Comparison of ENCODE assay signal across 8 mouse cellular contexts in the genomic region with DNA sequence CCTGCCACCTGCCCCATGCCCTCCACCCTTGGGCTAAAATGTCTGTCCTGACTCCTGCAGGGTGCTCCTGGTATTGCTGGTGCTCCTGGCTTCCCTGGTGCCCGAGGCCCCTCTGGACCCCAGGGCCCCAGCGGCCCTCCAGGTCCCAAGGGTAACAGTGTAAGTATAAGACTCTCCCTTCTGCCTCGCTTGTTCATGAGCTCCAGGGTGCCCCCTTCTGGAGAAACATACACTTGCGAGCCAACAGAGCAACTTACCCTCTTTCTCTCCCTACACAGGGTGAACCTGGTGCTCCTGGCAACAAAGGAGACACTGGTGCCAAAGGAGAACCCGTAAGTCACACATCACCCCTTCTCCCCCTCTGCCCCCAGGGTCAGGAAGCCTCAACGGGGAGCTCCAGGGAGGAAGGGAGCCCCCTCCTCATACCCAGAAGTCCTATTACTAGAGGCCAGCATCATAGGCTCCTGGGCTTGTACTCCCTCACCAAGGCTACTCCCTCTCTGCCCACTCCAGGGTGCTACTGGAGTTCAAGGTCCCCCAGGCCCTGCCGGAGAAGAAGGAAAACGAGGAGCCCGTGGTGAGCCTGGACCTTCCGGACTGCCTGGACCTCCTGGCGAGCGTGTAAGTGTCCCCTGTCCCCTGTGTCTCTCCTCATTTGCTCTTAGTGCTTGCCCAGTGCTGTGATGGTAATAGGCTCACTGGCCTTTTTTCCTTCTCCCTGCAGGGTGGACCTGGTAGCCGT. TPM values are rescaled to one million over a fixed set of nuclear protein-coding genes. Genes with fewer than 3 reads are reported as not detected.
DNase-seq lines count a peak whose midpoint lies in the region; ATAC-seq and TF ChIP-seq lines count a peak whose summit lies in the region.

No protein-coding gene starts in this region.

- H3K9ac ChIP-seq in intestine, embryonic 15.5 days: no peak overlapping the region
- no peak overlapping the region for H3K9ac ChIP-seq in lung, postnatal 0 days (replicated peaks; ENCODE audit: low read depth)
- no peak overlapping the region for H3K9ac ChIP-seq in midbrain, embryonic 16.5 days (ENCODE audit: low read depth, low read length)

- intact Hi-C loops in left cerebral cortex, adult 2 months (cut with DNase I): loop anchor here (10.0 kb wide), 1 partner anchor 162 kb away; no protein-coding TSS in a partner anchor

- peaks cover 21% of the 10 kb centered on the region for H3K4me1 ChIP-seq in intestine, embryonic 15.5 days (replicated peaks)
- H3K4me1 ChIP-seq in lung, postnatal 0 days (ENCODE audit: insufficient read depth, low read depth, low read length): no peaks in the 10 kb centered on the region
- H3K4me1 ChIP-seq in midbrain, embryonic 16.5 days (ENCODE audit: control insufficient read depth, insufficient read depth, low read length): peaks cover 6% of the 10 kb centered on the region

- H3K36me3 ChIP-seq in intestine, embryonic 15.5 days: peaks cover 11% of the 10 kb centered on the region
- H3K36me3 ChIP-seq in lung, postnatal 0 days (ENCODE audit: insufficient read depth, low read length): no peaks in the 10 kb centered on the region
- no peaks in the 10 kb centered on the region for H3K36me3 ChIP-seq in midbrain, embryonic 16.5 days (ENCODE audit: control insufficient read depth, insufficient read depth, low read length)

- peak in 1 of 2 experiments; percentile 43 for DNase-seq in left cerebral cortex, adult 2 months (ENCODE audit: extremely low spot score in 1 of 2, low spot score in 2 of 2)
- DNase-seq in left cerebral cortex, adult 8-10 months (ENCODE audit: low spot score in 2 of 2): no peak
- peak; percentile 73 for DNase-seq in ZHBTc4 (ENCODE audit: low read depth, low spot score)
- peak; percentile 43 for DNase-seq in lung, postnatal 0 days (ENCODE audit: low spot score)
- DNase-seq in thymus, postnatal 25 days: peak; percentile 63

- 53% methylated on average over 13 of the region's 13 CpGs for WGBS in intestine, embryonic 15.5 days
- WGBS in lung, postnatal 0 days: 54% methylated on average over 12 of the region's 13 CpGs
- WGBS in midbrain, embryonic 16.5 days: 57% methylated on average over 12 of the region's 13 CpGs

- no peak overlapping the region for H3K27ac ChIP-seq in left cerebral cortex, adult 2 months
- H3K27ac ChIP-seq in intestine, embryonic 15.5 days: peak overlapping the region; percentile 18
- no peak overlapping the region for H3K27ac ChIP-seq in lung, postnatal 0 days (ENCODE audit: low read length)
- no peak overlapping the region for H3K27ac ChIP-seq in midbrain, embryonic 16.5 days (ENCODE audit: low read length)

- peak; percentile 39; the same call in 1 of the 2 replicates for ATAC-seq in common myeloid progenitor, adult 5-6 weeks (replicated peaks; ENCODE audit: low read depth, poor library complexity, severe bottlenecking)
- no peak for ATAC-seq in intestine, embryonic 15.5 days
- no peak for ATAC-seq in lung, postnatal 0 days
- no peak for ATAC-seq in midbrain, embryonic 16.5 days

- no peaks in the 10 kb centered on the region for H3K9me3 ChIP-seq in intestine, embryonic 15.5 days
- H3K9me3 ChIP-seq in lung, postnatal 0 days (ENCODE audit: low read length): no peaks in the 10 kb centered on the region
- no peaks in the 10 kb centered on the region for H3K9me3 ChIP-seq in midbrain, embryonic 16.5 days (replicated peaks; ENCODE audit: control insufficient read depth, low read length, poor library complexity, severe bottlenecking)

- no peak overlapping the region for H3K4me3 ChIP-seq in left cerebral cortex, adult 2 months
- H3K4me3 ChIP-seq in intestine, embryonic 15.5 days (replicated peaks): no peak overlapping the region
- no peak overlapping the region for H3K4me3 ChIP-seq in lung, postnatal 0 days (ENCODE audit: low read depth, low read length)
- H3K4me3 ChIP-seq in midbrain, embryonic 16.5 days (ENCODE audit: low read depth, low read length): no peak overlapping the region

- TF ChIP-seq EP300 in lung, postnatal 0 days (IDR thresholded peaks at IDR 0.05): no peak

- no peaks in the 10 kb centered on the region for H3K27me3 ChIP-seq in intestine, embryonic 15.5 days (replicated peaks)
- peaks cover 6% of the 10 kb centered on the region; the same call in 1 of the 2 replicates for H3K27me3 ChIP-seq in lung, postnatal 0 days (replicated peaks; ENCODE audit: insufficient read depth, low read length)
- peaks cover 22% of the 10 kb centered on the region for H3K27me3 ChIP-seq in midbrain, embryonic 16.5 days (ENCODE audit: control insufficient read depth, insufficient read depth, low read depth, low read length)

- TF ChIP-seq CTCF in left cerebral cortex, adult 2 months (IDR thresholded peaks at IDR 0.05): peak; percentile 67
- peak; percentile 67 for TF ChIP-seq CTCF in lung, postnatal 0 days (IDR thresholded peaks at IDR 0.05)

- H3K4me2 ChIP-seq in intestine, embryonic 15.5 days (replicated peaks): no peak overlapping the region
- H3K4me2 ChIP-seq in lung, postnatal 0 days (replicated peaks; ENCODE audit: low read depth, low read length): no peak overlapping the region
- H3K4me2 ChIP-seq in midbrain, embryonic 16.5 days (ENCODE audit: low read length): no peak overlapping the region

RNA-seq across cellular contexts. Expression of a gene that starts 6.4 kb away (rescaled TPM):
- total RNA-seq in left cerebral cortex, adult 2 months (2021): 10 to 100 TPM; 15.2 to 16.9 TPM
- total RNA-seq in left cerebral cortex, adult 8-10 months (2022): 10 to 100 TPM in 1 of 4 experiments, 1 to 10 TPM in 3; 7.0 to 10.2 (median 8.0) TPM
- total RNA-seq in common myeloid progenitor, adult 5-6 weeks (2017): not detected in 2 replicates
- 984 and 1,087 TPM in 2 replicates for polyA plus RNA-seq in intestine, embryonic 15.5 days (2015; fragmentation: Nextera tagmentation; extraction: Ambion mirVana)
- polyA plus RNA-seq in lung, postnatal 0 days (2015; fragmentation: Nextera tagmentation; extraction: Ambion mirVana): 464 and 478 TPM in 2 replicates
- polyA plus RNA-seq in midbrain, embryonic 16.5 days (2015; fragmentation: Nextera tagmentation; extraction: Ambion mirVana): 58.1 and 84.6 TPM in 2 replicates

RNA-seq across cellular contexts. Expression of a gene that starts 24.9 kb away (rescaled TPM):
- not detected for total RNA-seq in left cerebral cortex, adult 2 months (2021)
- total RNA-seq in left cerebral cortex, adult 8-10 months (2022): not detected
- total RNA-seq in common myeloid progenitor, adult 5-6 weeks (2017): not detected in 2 replicates
- polyA plus RNA-seq in intestine, embryonic 15.5 days (2015; fragmentation: Nextera tagmentation; extraction: Ambion mirVana): not detected in 2 replicates
- polyA plus RNA-seq in lung, postnatal 0 days (2015; fragmentation: Nextera tagmentation; extraction: Ambion mirVana): not detected in 2 replicates
- not detected in 2 replicates for polyA plus RNA-seq in midbrain, embryonic 16.5 days (2015; fragmentation: Nextera tagmentation; extraction: Ambion mirVana)

RNA-seq across cellular contexts. Expression of a gene that starts 33.7 kb away (rescaled TPM):
- under 1 TPM in 1 of 2 experiments, not detected in 1; 0.35 TPM for total RNA-seq in left cerebral cortex, adult 2 months (2021)
- under 1 TPM in 3 of 4 experiments, not detected in 1; 0.23 to 0.48 (median 0.25) TPM for total RNA-seq in left cerebral cortex, adult 8-10 months (2022)
- total RNA-seq in common myeloid progenitor, adult 5-6 weeks (2017): not detected in 2 replicates
- 0.19 TPM in 1 of 2 replicates, not detected in the other for polyA plus RNA-seq in intestine, embryonic 15.5 days (2015; fragmentation: Nextera tagmentation; extraction: Ambion mirVana)
- polyA plus RNA-seq in lung, postnatal 0 days (2015; fragmentation: Nextera tagmentation; extraction: Ambion mirVana): 0.33 and 0.55 TPM in 2 replicates
- 0.20 TPM in 1 of 2 replicates, not detected in the other for polyA plus RNA-seq in midbrain, embryonic 16.5 days (2015; fragmentation: Nextera tagmentation; extraction: Ambion mirVana)

RNA-seq across cellular contexts. Expression of a gene that starts 48.4 kb away (rescaled TPM):
- 100 to 1,000 TPM; 709 to 735 TPM for total RNA-seq in left cerebral cortex, adult 2 months (2021)
- 100 to 1,000 TPM; 708 to 774 (median 713) TPM for total RNA-seq in left cerebral cortex, adult 8-10 months (2022)
- total RNA-seq in common myeloid progenitor, adult 5-6 weeks (2017): 145 and 164 TPM in 2 replicates
- 6.8 and 8.1 TPM in 2 replicates for polyA plus RNA-seq in intestine, embryonic 15.5 days (2015; fragmentation: Nextera tagmentation; extraction: Ambion mirVana)
- polyA plus RNA-seq in lung, postnatal 0 days (2015; fragmentation: Nextera tagmentation; extraction: Ambion mirVana): 9.8 and 11.5 TPM in 2 replicates
- 18.4 and 19.4 TPM in 2 replicates for polyA plus RNA-seq in midbrain, embryonic 16.5 days (2015; fragmentation: Nextera tagmentation; extraction: Ambion mirVana)

Comparison
In these comparisons a context has a peak if more than half of its experiments do, and no peak if none do; other contexts are left out.
1. DNase-seq: peak in ZHBTc4 (single experiment), lung, postnatal 0 days (single experiment) and thymus, postnatal 25 days (single experiment); none in left cerebral cortex, adult 8-10 months (0 of 2).